Mouse (Mus musculus): ENCODE data around the gene Zmiz1.

Gene Zmiz1

DNA sequence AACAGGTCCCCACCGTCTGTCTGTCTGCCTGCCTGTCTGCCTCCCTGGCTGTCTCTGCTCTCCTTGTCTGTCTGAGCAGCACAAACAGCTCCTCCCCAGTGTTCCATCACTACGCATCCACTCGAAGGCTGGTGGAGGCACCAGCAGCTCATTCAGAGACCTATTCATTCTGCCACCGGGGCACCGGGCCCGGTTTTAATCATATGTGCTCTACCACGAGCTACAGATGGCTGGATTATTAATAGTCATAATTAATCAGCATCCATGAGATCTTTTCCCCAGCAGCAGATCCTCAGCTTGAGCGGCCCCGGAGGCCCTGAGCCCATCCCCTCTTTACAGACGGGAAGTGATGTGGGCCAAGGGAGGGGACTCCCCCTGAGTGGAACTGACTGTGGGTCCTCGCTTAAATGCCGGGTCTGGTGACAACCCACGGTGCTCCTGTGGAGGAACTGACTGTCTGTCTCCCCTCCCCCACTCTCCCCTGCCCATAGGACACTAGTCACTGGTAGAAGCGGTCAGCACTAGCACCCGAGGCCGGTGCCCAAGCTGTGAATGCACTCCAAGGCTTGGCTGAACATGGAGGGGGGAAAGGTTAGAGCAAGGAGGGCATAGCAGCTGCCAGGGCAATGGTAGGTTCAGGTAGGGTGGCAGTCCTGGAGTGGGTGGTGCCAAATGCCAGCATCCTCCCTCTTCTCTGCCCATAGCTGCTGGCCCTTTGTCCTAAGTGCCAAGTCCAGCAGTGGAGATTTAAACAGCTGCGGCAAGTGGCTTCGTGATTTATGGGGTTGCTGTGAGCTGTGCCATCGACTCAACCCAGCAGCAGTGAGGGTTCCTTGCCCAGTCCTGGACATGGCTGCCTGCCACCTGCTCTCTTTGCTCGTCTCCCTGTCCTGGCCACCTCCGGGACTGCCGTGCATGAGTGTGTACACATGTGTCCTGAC, 34.6 kb downstream of the Zmiz1 start:
- peak; percentile 88 to 93 for DNase-seq

- DNase-seq, result no peak
Observed at GRCm38 (mm10) chr14:25494778-25495177, 35.8 kb downstream of the Zmiz1 start.

DNA sequence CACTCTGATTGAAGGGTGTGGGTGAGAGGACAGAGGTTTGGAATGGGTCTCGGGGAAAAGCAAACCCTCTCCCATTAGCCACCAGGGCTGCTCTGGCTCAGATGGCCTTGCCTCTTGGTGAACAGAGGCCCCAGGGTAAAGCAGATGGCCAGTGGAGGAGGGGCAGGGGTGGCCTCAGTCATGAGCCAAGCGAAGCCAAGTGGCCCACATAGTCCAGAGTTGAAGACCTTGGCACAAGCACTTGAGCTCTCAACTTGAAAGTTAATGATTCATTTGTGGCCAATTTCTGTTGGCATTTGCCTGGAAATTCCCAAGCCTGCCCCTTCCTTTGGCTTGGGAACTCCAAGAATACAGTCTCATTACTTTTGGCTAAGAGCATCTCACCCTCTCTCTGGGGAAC, 37.1 kb downstream of the Zmiz1 start:
- DNase-seq, result peak; percentile 91 to 94

DNA sequence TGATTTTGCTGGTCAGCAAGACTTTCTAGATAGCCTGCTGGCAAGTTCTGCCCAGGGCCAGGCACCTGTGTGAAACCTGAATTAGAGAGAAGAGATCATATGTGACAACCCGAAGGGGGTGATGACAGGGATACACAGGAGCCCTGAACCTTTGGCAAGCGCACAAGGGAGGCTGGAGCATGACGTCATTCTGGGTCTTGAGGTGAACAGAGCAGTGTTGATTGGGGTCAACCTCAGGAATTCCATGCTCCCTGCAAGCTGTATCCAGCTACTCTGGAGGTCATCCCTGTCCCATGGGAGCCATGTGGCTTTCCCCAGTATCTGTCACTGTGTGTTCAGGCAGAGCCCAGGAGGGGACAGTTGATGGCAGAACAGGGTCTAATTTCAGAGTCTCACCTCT, 38.0 kb downstream of the Zmiz1 start:
- peak in 1 of 2 experiments; percentile 59 for DNase-seq

DNA sequence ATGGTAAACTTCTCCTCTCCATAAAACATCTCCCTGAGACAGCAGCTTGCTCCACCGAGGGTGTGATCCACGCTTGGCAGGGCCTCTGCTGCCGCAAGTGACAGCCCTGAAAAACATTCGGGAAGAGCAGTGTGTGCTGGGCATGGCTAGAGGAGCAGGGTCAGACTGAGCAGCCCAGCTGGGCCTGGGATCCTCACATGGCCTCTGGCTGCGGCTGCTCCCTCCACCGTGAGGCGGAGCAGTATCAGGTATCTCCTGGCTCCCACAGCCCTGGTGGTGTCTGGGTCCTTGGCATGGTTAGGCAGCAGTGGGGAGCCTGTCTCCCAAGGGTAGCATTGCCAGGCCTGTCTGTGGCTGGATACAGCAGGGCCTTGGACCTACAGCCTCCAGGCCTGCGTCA, 38.6 kb downstream of the Zmiz1 start:
- DNase-seq, result peak in 1 of 2 experiments; percentile 51

DNA sequence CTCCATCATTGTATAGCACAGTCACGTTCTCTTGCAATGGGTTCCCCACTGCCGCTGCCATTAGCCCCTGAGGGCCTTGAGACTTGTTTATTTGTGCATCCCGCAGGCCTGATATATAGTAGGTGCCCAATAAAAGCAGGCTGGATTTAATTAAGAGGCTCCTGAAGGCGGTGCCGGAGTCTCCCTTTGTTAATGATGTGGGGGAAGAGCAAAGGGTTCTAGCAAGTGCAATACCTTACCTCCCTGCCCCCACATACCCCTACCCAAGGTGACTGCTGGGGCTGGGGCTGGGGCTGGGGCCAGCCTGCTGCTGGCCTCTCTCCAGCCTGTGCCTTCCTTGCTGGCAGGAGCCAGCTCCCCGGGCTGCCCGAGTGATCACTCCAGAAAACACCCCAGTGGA, 39.4 kb downstream of the Zmiz1 start:
- DNase-seq, result no peak

DNA sequence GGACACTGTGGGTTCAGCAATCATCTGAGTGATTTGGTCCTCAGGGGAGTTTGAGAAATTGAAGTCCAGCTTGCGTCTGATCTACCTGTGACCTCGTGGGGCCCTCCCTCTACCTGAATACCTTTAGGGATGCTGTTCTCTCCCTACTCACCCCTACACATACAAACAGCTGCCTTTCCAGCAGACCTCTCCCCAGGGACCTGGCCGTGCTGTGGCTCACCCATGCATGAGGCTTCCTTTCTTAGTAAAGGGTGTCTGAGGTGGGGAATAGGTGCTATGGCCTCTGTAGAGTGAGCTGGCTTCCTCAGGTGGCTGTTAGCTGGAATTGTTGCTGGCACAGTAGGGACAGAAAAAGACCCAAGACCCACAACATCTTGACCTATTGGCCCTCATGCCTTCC, 40.5 kb downstream of the Zmiz1 start:
- no peak for DNase-seq

GRCm38 (mm10) chr14:25500511-25501120, 41.6 kb downstream of the Zmiz1 start:
- DNase-seq, result no peak

DNA sequence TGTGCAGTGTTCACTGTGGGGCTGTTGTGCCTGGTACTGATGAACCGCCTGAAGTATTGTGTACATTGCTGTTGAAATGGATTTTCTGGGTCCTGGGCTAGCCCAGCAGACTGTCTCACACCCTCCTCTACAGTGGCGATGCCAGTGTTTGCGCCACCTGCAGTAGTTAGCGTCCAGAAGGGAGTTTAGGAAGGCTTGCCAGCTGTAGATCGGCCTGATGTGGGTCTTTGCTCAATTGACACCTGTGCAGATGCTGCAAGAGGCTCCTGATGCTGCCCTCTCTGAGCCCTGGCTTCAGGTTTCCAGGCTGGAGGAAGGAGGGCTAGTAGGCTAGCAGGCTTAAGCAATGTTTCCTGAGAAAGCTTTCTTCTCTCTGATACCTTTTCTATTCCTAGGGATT, 42.5 kb downstream of the Zmiz1 start:
- DNase-seq, result no peak

- no peak for DNase-seq
Observed at GRCm38 (mm10) chr14:25502355-25502754, 43.4 kb downstream of the Zmiz1 start.

DNA sequence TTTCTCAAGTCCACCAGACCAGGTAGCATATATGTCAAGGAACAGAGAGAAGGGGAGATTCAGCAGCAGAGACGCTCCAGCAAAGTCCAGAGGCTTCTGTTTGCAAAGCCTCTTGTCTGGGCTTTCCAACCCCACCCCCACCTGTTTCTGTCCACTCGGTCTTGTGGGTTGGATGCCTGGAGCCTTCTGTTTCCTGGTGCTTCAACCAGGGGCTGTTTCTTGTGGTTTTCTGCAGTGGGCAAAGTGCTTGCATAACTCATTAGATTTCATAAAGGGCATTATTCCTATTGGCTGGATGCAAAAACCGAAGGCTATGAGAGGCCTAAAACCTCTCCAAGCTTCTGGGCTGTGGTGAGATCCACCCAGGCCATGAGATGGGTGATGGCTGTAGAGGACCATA, 45.3 kb downstream of the Zmiz1 start:
- no peak for DNase-seq

GRCm38 (mm10) chr14:25505201-25505671, 46.3 kb downstream of the Zmiz1 start:
- no peak for DNase-seq

DNA sequence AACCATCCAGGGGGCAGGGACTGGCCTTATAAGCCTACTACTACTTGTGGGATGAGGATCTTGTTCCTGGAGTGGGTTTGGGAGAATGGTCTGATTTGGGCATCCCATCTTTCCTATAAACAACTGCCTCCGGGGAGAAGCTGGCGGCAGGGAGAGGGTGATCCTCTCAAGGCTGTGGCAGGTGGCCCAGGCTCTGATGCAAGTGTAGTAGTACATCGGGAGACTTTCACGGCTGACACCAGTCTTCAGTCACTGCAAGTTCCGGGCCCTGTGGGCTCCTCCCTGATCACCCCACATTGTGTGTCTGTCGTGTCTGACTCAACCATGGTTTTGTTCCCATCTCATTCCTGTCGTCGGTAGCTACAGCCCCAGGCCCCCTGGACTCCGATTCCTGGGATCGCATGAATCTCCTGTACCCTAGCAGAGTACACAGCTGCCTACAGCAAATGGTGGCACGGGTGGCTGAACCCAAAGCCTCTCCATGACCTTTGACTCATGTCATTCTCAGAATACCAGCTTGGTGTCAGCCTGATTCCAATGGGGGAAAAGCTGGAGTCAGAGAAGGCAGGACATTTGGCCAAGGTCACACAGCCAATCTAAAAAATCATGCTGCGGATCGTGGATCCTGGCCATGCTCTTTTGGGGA, 49.2 kb downstream of the Zmiz1 start:
- DNase-seq, result no peak

- DNase-seq, result peak; percentile 76 to 85
Observed at GRCm38 (mm10) chr14:25508757-25509139, 49.8 kb downstream of the Zmiz1 start.

DNA sequence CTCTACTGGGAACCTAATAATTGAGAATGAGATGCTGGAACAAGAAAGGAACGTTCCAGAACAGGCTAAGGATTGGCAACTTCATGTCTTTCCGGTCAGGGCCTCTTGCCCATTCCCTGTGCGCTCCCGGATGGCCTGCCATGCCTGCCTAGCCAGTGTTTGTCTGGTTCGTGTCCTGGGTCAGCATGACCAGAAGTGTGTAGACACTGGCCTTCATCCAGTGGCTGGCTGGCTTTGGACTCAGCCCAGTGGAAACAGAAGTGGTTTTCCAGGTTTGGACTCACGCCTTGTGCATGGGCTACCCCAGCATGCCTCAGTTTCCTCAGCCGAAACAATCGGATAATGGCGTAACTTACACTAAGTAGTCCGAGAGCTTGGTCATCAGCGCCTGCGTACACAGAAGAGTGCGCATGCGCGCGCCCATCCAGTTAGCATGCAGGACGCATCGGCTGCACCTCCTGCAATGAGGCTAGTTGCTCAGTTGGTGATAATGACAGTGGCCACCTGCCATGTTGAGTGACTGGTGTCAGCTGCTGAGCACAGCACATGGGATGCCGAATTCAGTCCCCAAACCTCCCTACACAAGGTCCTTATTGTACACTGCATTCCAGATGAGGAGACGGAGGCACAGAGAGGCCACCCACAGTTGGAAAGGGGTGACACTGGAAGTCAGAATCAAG, 50.6 kb downstream of the Zmiz1 start:
- DNase-seq, result no peak

DNA sequence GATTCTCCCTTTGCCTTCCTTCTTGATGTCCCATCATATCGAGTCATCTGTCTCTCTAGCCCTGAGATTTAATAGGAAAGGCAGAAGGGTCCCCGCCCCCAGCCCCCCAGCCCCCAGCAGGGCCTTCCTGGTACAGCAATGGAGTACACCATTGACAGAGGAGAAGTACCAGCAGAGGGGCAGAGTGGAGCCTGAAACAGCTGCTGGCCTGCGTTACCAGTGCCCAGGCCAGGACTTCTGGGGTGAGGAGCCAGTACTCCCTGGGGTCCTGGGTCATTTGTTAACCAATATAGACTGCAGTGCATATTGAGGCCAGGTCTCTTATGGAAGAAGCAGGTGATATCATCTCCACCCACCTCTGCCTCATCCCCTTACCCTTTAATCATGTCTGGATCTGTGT, 51.4 kb downstream of the Zmiz1 start:
- DNase-seq, result no peak

DNA sequence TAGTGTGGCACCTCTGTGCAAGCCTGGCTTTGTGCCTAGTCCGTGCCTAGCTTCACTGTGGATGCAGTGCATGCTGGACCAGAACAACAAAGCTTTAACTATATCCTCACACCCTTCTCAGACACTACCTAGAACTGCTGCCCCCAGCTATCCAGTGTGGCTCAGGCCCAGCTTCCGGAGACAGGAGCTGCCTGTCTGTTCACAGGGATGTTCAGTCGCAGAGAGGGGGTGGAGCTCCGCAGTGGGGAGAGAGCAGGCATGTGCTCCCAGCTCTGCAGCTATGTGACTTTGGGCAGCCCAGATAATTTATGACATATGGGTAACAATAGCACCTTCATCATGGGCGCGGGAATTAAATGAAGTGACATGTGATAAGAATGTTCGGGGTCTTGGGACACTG, 52.0 kb downstream of the Zmiz1 start:
- DNase-seq, result no peak

- DNase-seq, result no peak
Observed at GRCm38 (mm10) chr14:25511564-25511963, 52.6 kb downstream of the Zmiz1 start.

DNA sequence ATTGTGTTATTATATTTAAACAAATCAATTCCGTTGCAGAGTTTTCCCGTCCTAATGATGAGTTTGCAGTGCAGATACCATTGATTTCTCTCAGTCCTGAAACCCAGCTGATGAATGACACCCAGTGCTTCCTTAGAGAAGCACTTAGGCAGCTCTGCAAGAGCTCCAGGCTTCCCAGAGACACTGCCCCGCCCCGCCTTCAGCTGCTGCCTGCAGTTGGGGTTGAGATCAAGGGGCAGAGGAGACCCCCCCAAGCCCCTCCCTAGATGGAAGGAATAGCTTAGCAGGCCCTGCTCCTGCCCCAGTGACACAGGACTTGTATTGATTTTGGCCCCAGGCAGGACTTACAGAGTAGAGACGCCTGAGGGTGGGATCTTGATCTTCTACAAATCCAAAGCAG, 53.0 kb downstream of the Zmiz1 start:
- no peak for DNase-seq

- no peak for DNase-seq
Observed at GRCm38 (mm10) chr14:25512803-25513202, 53.8 kb downstream of the Zmiz1 start.

DNA sequence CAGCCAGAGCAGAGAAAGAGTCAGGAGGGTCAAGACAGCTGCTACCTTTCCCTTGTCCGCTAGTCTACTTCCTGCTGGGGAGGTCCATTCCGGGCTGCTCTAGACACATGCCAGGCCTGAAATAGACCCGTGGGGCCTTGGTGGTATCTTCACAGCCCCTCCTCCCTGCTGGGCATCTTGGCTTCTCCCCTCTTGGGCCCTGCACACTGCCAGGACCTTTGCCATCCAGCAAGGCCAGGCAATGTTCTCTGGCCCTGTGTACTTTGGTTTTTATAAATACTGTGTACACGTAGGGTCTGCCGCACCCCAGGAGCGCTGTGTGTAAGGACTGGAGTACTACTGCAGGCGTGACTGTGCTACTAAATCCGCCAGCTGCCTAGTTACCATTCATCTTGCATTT, 54.5 kb downstream of the Zmiz1 start:
- DNase-seq, result no peak

DNA sequence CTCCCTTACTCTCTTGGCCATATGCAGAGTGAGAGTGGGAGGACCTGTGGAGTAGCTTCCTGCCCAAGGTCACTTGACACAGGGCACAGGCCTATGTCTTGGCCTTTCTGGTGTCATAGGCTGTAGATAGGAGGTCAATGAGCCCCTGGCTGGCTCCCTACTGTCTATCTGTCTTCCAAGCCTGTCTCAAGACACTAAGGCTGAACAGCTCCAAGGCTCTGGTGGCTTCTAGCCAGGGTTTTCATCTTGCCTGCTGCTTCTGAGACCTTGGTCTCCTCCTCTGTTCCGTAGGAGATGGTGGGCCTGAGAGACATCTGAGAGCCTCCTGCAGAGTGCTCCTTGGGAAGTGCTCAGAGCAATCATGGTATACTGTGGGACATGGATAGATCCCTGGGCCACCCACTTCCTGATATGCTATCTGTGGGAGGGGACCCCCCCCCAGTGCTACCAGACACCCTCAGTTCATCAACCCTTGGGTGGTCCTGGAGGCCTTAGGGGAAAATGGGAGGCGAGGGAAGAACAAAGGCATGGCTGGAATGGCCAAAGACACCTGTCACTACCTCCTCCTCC, 56.0 kb downstream of the Zmiz1 start:
- DNase-seq, result no peak

DNA sequence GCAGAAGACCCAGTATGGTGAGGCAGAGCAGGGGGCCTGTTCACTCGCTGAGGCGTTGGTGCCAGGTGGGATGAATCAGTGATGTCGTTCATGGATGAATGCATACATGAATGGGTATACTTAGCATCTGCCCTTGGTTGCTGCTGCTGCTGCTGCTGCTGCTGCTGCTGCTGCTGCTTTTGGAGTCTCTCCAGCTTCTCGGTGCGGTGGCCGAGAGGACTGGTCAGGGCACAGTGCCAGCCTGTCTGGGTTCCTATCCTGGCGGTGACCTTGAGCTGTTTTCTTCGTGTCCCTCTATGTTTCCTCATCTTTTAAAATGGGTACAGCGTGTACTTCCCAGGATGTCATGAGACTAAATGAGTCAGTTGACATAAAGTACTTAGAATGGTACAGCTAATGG, 56.9 kb downstream of the Zmiz1 start:
- DNase-seq, result peak; percentile 81 to 83

Data from kidney, adult 8-10 months (tissue).